Mouse (Mus musculus) spleen, adult 2 months (tissue): ENCODE measurements at regions not wholly inside any gene's neighbourhood (a gene's known extent, or its start where the extent isn't known, plus 50 kb on each side); places are given as distances from the start of the nearest gene placed in this dataset.

Experiments used
- DNase-seq, 2 experiments: peaks; one replicate each; pipeline versions ENCODE4 v3.0.0 to v3.0.0-alpha.2; 2012 to 2021; ENCODE audit warnings: low spot score in 2 of 2, low read depth in 1 of 2
- H3K27ac ChIP-seq: fragments of 200-500 bp; 2 replicates; pipeline ENCODE4 v1.5.1; 2012; ENCODE audit warnings: low read length, inconsistent platforms; ENCODE audit not compliant: insufficient read depth
- H3K27me3 ChIP-seq: fragments of 200-500 bp; 2 replicates; pipeline ENCODE4 v1.6.1; 2012; ENCODE audit warnings: mild to moderate bottlenecking, moderate library complexity, low read length, inconsistent platforms; ENCODE audit not compliant: control insufficient read depth, insufficient read depth
- H3K36me3 ChIP-seq: fragments of 200-500 bp; 2 replicates; pipeline ENCODE4 v1.6.1; 2012; ENCODE audit warnings: mild to moderate bottlenecking, low read length, inconsistent platforms; ENCODE audit not compliant: control insufficient read depth, insufficient read depth
- H3K4me1 ChIP-seq: fragments of 200-500 bp; 2 replicates; pipeline ENCODE4 v1.6.1; 2011; ENCODE audit warnings: inconsistent platforms; ENCODE audit not compliant: control insufficient read depth, insufficient read depth, insufficient read length
- H3K4me3 ChIP-seq: fragments of 200-500 bp; 2 replicates; pipeline ENCODE4 v1.5.1; 2011; ENCODE audit warnings: mild to moderate bottlenecking, inconsistent platforms; ENCODE audit not compliant: insufficient read depth, insufficient read length; ENCODE audit errors: extremely low read depth
- CTCF ChIP-seq: fragments of 200-500 bp; IDR thresholded peaks from 2 replicates; pipeline ENCODE4 v1.5.1; 2011; ENCODE audit warnings: mild to moderate bottlenecking, inconsistent platforms; ENCODE audit not compliant: insufficient read depth, insufficient read length, insufficient replicate concordance; ENCODE audit errors: extremely low read depth
- POLR2A ChIP-seq: fragments of 200-500 bp; IDR thresholded peaks from 2 replicates; pipeline ENCODE4 v1.6.1; 2011; ENCODE audit warnings: low read depth, low read length, inconsistent platforms
- WGBS: fragments of 180-500 bp; shearing (Covaris S2); methylation state at CpG from one replicate; pipeline ENCODE4 v1.1.7; 2018; 5-methylcytosine and 5-hydroxymethylcytosine counted together

DNA sequence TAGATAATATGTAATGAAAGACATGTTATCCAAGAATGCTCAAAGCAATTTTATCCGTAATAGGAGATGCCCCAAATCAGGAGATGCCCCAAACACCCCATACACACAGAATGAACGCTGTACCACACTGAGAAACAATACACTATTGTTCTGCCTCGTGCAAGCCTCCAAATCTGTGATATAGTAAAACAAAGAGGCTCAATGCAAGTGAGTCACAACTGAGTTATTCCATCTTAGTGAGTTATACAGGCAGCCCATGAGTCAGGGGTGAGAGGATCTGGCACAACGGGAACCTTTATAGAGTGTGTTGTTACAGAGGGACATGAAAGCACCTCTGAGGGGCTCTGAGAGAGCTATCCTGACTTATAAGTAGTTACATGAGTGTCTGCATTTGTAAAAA lies 145.3 kb downstream of the Gm12728 start:
- Histone ChIP-seq H3K27ac (no peak overlapping the region), H3K4me3 (no peak overlapping the region), H3K27me3 (no peaks in the 10 kb centered on the region), H3K36me3 (no peaks in the 10 kb centered on the region), H3K4me1 (no peaks in the 10 kb centered on the region)
- WGBS, result 83% methylated on average over 4 of the region's 4 CpGs
- no peak for TF ChIP-seq POLR2A
- no peak for TF ChIP-seq CTCF
- no peak for DNase-seq

DNA sequence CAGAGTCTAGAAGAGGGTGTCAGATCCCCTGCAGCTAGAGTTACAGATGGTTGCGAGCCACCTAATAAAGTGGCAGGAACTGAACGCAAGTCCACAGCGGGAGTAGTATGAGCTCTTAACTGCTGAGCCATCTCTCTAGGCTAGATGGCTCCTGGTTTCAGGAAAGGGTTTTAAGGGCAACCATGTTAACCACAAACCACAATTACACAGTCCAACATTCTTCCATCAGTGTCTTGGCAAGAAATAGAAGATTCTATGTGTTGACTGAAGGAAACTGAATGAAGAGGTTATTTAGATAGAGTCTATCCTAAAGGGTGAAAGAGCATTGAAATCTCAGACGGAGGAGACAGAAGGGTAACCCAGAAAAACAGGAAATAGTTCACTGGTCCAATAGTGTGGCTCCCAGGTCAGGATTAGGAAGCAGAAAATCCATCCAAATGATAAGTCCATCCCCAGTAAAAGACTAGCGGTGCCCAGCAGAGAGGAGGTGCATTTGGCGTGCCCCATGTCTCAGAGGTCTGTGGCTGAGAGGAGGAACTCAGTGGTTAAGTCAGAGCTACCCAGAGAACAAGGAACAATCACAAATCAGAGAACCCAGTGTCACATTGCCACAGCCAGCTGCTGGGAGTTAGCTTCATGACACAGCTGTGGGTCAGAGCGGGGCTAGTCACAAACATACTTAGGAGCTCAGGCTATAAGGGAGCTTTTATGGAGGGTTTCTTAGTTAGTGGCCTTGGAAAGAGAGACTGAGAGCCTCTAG lies 147.3 kb downstream of the Gm12728 start:
- DNase-seq, result no peak
- Histone ChIP-seq H3K4me3 (no peak overlapping the region), H3K27me3 (no peaks in the 10 kb centered on the region), H3K4me1 (no peaks in the 10 kb centered on the region), H3K36me3 (no peaks in the 10 kb centered on the region), H3K27ac (no peak overlapping the region)
- 19% methylated on average over 7 of the region's 7 CpGs for WGBS
- TF ChIP-seq POLR2A (no peak), CTCF (no peak)

DNA sequence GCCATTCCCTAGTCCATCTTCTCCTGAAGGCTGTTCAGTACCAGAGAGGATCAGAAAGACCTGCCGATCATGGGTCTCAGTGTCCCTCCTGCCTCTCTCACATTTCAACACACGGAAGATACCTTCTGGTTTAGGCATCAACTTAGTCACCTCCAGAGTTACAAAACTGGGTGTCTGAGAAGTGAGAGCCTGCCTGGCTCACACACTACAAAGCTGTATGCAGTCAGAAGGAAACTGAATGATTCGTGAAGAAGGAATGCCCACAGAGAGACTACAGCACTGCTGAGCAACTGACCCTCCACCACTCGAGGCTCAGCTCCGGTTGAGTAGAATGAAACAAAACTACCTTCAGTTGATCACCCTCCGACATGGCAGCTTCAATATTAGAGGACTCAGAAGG lies 147.9 kb downstream of the Gm12728 start:
- no peak overlapping the region for H3K27ac ChIP-seq
- 72% methylated on average over 6 of the region's 6 CpGs for WGBS
- no peak for DNase-seq
- H3K36me3 ChIP-seq, result no peaks in the 10 kb centered on the region
- H3K27me3 ChIP-seq, result no peaks in the 10 kb centered on the region
- H3K4me1 ChIP-seq, result no peaks in the 10 kb centered on the region
- TF ChIP-seq POLR2A (no peak), CTCF (no peak)
- H3K4me3 ChIP-seq, result no peak overlapping the region

DNA sequence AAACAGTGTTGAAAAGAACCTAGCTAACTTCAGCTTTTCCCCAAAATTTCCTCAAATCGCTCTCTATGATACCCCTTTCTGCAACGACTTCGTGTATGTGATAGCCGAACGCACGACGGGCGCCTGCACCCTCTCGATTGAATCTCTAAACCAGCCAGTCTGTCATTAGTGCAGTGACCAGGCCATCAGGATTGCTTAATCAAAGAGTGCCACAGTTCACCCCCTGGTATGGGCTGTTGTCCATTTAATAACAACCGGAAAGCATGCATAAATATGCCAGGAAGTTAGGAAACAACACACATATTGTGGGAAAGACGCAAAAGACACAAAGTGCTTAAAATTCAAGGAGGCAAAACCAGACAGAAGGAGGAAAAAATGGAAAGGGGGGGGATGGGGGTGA lies 149.2 kb downstream of the Gm12728 start:
- H3K4me1 ChIP-seq, result no peaks in the 10 kb centered on the region
- H3K4me3 ChIP-seq, result no peak overlapping the region
- no peak for DNase-seq
- TF ChIP-seq CTCF, result no peak
- no peak overlapping the region for H3K27ac ChIP-seq
- no peaks in the 10 kb centered on the region for H3K27me3 ChIP-seq
- 94% methylated on average over 11 of the region's 11 CpGs for WGBS
- H3K36me3 ChIP-seq, result no peaks in the 10 kb centered on the region

DNA sequence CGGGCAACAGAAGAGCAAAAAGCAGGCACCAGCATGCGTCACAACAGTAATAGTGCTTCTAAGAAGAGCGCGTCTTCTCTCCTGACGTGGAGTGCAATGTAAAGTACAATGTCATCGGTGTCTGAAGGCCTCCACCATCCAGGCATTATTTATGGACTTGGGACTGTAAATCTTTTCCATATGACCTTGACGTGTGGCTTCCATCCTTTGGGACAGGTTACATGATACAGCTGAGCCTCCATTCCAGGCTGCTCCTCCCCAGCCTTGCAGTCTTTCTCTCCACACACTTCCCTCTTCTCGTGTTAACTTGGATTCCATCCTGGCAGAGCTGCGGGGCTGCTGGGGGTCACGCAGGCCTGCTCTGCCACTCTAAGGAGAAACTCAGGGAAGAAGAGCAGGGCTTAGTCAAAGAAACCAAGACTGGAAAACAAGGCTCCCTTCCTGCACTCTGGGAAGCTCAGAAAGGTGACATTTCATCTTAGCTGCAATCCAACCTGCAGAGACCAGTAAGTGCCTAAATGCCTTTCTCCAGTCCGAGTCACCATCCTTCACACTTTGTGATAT lies 150.0 kb downstream of the Gm12728 start:
- WGBS, result 82% methylated on average over 11 of the region's 11 CpGs
- Histone ChIP-seq H3K27me3 (no peaks in the 10 kb centered on the region), H3K36me3 (no peaks in the 10 kb centered on the region), H3K4me1 (no peaks in the 10 kb centered on the region), H3K27ac (no peak overlapping the region), H3K4me3 (no peak overlapping the region)
- TF ChIP-seq CTCF (no peak), POLR2A (no peak)
- DNase-seq, result no peak

DNA sequence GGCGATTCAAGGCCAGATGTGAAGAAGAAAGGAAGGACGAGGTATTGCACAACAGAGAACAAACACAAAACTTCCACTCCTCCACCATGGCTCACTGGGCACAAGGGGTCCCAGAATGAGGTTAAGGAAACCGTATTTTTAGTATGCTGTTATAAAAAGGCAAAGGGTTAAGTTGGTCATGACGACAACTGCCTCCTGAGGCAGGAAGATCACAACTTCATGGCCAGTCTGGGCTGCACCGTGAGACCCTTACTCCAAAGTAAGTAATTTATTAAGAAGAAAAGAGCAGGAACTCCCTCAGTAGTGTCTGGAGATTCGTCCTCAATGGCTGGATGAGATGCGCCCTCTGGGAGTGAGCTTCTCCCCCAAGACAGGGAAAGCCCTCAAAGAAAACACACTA lies 151.2 kb downstream of the Gm12728 start:
- Histone ChIP-seq H3K27me3 (no peaks in the 10 kb centered on the region), H3K36me3 (no peaks in the 10 kb centered on the region), H3K27ac (no peak overlapping the region), H3K4me3 (no peak overlapping the region), H3K4me1 (no peaks in the 10 kb centered on the region)
- 72% methylated on average over 7 of the region's 7 CpGs for WGBS
- TF ChIP-seq POLR2A, result no peak
- DNase-seq, result no peak

DNA sequence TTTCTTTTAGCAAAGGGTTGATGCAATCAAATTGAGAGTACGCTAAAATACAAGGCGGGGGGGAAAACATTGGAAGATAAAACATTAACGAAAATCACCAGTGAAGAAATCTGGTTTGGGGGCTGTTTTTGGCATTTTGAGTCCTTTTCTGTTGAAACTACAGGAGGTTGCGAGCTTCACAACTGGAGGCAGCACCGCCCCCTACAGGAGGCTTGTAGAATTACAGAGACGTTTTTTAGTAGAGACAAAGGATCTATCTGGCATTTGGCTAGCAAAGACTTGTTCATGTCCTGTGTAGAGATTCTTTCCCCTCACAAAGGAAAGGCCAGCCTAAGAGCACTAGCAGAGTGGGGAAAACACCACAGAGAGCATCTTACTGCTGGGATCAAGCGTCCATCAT lies 152.1 kb downstream of the Gm12728 start:
- Histone ChIP-seq H3K36me3 (no peaks in the 10 kb centered on the region), H3K4me1 (no peaks in the 10 kb centered on the region), H3K27ac (no peak overlapping the region), H3K27me3 (no peaks in the 10 kb centered on the region), H3K4me3 (no peak overlapping the region)
- TF ChIP-seq CTCF (peak; percentile 27; the same call in 1 of the 2 replicates), POLR2A (no peak)
- DNase-seq, result peak in 1 of 2 experiments; percentile 9
- WGBS, result 39% methylated on average over 7 of the region's 7 CpGs
